Mouse (Mus musculus) large intestine, adult 2 months (tissue): ENCODE measurements at regions not wholly inside any gene's neighbourhood (a gene's known extent, or its start where the extent isn't known, plus 50 kb on each side); places are given as distances from the start of the nearest gene placed in this dataset.

Experiments used
- DNase-seq: peaks from one replicate; pipeline ENCODE4 v3.0.0-alpha.2; 2012; ENCODE audit warnings: low read depth, low spot score
- WGBS: fragments of 180-500 bp; shearing (Covaris S2); methylation state at CpG from one replicate; pipeline ENCODE4 v1.1.7; 2018; 5-methylcytosine and 5-hydroxymethylcytosine counted together

DNA sequence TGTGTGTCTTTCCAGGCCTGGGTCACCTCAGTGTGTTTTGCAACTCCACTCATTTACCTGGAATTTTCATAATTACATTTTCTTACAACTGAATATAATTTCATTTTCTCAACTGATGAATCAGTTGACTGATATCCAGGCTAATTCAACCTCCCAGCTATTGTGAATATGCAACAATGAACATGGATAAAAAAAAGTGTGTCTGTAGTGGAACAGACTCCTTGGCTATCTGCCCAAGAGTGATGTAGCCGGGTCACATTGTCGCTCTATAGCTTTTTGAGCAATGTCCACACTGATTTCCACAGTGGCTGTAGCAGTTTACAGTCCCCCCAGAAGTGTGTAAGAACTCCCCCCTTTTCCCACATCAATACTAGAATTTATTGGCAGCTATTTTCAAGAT, 162.4 kb downstream of the Gm19935 start:
- no peak for DNase-seq
- 85% methylated on average over 2 of the region's 2 CpGs for WGBS

DNA sequence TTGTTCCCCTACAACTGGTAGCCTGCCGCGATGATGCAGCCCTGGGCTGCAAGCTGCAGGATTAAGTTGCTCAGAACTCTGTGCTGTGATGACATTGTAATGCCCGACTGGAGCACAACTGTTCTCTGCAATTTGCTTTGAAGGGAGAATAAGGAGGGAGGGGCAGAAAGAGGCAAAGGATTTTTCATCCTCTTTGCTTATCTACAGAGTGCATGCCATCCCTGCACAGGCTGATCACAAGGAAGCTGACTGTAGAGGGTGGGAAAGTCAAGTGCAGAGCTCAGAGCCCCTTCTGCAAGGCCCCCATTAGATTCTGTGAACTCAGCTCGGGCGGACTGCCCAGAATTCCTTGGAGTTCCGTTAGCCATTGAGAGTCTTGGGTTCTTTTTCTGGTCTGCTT, 174.8 kb downstream of the Gm19935 start:
- WGBS, result 61% methylated on average over 6 of the region's 6 CpGs
- DNase-seq, result no peak

DNA sequence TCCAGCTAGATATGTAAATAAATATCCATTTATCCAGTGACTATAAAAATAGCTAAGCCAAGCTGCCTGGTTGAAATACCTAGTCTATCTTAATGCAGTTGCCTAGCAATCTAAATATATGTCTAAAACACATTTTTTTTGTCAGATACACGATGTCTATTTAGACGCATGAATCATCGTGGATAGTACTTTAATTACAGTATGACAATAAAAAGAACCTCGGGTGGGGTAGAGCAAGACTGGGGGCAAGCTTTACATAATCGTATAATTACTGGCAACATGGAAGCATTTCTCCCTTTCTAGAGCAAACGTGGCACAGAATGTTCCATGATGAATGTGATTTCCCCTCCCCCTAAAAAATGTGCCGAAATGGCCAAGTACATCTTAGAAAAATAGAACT, 180.4 kb downstream of the Gm19935 start:
- WGBS, result 36% methylated on average over 7 of the region's 7 CpGs
- no peak for DNase-seq

DNA sequence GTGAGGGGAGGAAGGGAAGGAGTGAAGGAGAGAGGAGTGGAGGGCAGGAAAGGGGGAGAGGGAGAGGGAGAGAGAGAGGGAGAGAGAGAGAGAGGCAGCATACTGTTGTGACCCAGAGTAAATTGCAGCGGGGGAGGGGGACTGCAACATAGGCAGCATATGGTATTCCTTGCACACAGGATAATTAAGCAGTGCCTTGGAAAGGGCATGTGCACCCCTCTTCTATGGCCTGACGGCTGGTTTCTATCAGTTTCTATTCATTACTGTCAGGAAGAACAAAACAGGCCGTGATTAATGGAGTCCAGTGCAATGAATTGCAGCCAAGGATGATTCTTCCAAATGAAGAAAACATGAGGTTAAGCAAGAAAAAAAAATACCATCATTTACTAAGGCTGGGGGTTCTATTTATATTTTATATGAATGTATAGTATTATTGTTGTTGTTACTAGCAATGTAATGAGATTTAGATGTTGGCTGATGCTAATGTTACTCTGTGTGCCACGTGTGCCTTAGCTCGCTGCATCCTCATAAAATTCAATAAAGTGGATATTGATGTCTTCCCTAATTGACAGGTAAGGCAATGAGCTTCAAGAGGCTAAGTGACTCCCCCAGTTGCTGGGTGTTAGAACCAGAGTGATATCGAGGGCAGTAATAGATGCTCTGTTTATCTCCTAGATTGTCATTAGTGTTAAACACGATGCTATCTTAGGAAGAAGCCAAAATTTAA, 181.3 kb downstream of the Gm19935 start:
- no peak for DNase-seq
- 75% methylated on average over 7 of the region's 7 CpGs for WGBS

DNA sequence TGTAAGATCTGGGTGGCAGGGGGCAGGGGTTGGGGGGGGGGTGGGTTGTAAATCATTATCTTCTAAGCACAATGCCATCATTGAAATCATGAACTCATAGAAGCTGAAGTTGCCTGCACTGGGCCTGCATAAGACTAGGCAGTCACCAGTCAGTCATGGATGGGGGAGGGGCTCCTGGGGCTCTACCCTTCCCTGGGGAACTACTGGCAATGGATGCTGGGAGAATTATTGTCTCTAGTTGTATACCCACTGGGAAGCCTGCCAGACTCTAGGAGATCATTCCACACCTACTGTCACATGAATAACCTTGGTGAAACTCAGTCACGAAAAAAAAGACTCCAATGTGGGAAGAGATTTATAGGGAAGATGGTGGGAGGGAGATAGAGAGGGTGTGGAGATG, 186.4 kb downstream of the Gm19935 start:
- WGBS, result 36% methylated on average over 1 of the region's 1 CpGs
- no peak for DNase-seq

DNA sequence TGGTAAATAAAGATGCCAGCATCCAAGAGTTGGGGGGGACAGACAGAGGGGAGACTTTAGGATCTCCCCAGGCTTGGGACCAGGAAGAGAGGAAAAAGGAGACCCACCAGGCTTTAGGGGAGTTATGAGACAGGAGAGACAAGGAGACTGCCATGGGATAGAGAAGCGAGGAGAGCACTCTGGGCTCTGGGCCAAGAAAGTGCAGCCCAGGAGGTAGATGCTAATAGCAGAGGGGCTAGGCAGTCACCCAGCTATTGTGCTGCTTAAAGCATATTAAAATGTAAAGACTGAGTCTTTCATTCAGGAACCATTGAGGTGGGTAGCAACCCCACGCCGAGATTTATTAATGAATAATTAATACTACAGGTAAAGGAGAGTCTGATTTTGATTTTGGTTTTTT, 208.8 kb downstream of the Gm19935 start:
- 75% methylated on average over 3 of the region's 3 CpGs for WGBS
- DNase-seq, result no peak

DNA sequence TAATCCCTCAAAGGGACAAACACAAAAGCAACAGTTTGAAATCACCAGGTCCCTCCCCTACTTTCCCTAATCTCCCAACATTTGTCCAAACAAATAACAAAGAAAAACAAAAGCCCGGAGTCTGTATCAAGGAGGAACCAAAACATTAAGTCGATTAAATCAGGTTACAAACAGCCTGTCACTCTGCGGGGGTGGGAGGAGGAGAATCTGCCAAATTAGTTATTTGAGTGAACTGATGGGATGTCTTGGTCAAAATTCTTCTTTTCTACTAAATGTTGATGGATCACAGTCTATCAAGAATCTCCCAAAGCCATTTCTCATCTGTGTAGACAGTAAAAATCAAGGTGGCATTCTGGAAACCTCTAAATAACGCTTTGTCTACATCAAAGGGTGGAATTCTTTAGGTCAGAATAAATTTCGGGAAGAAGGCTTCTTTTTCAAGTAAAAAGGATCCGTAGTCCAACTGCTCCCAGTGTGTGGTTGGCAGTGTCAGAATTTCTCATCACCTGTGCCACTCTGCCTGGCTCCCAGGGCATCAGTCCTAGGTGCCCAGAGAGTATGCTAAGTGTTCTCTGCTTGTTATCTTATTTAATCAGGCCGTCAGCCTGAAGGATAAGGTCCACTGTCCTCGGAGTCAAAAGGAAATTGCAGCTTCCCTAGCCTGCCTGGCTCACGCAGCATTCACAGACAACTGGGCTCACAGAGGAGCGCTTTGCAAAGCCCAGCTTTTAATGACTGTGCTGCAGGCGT, 216.1 kb downstream of the Gm19935 start:
- WGBS, result 34% methylated on average over 11 of the region's 11 CpGs

DNA sequence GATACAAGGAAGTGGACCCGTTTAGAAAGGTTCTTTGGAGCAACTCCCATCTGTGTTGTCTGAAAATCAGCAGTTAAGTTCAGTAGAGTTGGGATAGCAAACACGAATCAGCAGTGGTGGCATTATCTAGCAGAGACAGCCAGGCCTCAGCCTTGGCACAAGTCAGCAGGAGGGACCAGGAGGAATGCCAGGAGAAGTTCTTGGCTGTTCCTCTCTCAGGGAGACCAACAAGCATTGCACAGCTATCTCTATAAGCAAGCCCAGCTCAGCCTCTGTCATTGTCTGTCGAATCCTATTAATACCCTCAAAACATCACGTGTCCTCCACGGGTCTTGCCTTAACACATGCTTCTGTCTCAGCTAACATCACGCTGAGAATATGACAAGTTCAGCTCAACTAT, 219.8 kb downstream of the Gm19935 start:
- WGBS, result 78% methylated on average over 6 of the region's 6 CpGs
- DNase-seq, result no peak

More for the DNA sequence above, 216.1 kb downstream of the Gm19935 start:
- DNase-seq, result no peak

DNA sequence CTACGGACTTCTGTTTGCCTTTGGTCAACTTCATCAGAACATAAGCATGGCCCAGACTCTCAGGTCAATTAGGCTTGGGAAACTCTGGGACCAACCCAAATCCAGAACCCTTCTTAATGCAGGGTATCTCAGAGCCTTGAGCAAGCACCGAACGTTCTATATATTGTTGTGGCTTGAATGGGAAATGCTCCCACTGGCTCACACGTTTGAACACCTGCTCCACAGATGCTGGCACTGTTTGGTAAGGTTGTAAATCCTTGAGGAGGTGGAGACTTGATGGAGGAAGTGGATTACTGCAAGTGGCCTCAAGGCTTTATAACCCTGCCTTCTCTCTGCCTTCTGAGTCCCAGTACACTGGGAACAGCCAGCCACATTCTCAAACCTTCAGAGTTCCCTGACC, 231.3 kb upstream of the Tox3 start:
- DNase-seq, result no peak
- WGBS, result 59% methylated on average over 4 of the region's 4 CpGs

DNA sequence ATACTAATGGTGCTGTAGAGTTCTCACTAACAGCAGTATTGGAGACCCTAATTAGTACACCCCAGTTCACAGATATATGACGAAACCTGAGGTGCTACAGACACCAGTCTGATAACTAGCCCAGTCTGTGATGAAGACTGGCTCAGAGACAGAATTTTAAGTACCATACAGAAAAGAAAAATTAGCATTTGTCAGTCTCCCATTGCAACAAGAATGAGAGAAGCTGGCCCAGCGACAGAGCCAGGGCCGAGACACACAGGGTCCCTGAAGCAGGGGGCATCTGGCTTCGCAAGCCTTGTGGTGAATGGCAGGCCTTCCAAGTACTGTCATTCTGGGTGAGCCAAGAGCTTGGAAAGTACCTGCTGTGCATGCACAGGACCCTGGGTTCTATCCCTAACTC, 228.8 kb upstream of the Tox3 start:
- DNase-seq, result no peak
- 91% methylated on average over 4 of the region's 4 CpGs for WGBS

DNA sequence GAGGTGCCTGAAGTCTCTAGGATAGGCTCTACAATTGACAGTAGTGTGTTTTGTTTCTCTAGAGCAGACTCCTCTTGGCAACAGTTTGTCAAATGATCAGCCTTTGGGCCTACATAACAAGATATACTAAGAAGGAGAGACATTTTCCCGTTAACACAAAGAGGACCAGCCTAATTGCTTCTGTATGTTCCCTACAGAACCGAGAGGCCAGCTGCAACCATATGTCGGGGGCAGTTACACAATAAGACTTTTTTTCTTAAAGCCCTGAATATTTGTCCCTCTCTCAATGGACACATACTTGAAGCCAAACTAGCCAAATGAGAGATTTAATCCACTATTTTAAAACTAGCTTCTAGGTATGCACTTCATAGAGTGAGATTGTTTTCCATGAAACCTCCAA, 226.5 kb upstream of the Tox3 start:
- DNase-seq, result no peak
- 86% methylated on average over 3 of the region's 3 CpGs for WGBS

DNA sequence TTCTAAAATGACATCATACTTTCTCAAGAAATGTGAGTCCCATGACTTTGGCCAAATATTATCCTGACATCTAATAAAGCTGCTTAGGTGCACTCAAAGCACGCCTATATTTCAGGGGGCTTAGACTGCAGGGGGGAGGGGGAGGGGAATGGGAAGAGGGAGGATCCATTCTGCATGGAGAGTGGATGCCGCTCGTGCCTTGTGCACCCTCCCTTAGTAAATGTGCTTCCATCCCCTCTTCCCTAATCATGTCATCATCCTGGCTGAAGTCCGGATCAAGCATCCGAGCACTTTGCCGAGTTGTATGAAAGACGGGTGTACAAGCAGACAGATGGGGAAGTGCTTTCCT, 207.9 kb upstream of the Tox3 start:
- DNase-seq, result no peak
- WGBS, result 86% methylated on average over 7 of the region's 7 CpGs

DNA sequence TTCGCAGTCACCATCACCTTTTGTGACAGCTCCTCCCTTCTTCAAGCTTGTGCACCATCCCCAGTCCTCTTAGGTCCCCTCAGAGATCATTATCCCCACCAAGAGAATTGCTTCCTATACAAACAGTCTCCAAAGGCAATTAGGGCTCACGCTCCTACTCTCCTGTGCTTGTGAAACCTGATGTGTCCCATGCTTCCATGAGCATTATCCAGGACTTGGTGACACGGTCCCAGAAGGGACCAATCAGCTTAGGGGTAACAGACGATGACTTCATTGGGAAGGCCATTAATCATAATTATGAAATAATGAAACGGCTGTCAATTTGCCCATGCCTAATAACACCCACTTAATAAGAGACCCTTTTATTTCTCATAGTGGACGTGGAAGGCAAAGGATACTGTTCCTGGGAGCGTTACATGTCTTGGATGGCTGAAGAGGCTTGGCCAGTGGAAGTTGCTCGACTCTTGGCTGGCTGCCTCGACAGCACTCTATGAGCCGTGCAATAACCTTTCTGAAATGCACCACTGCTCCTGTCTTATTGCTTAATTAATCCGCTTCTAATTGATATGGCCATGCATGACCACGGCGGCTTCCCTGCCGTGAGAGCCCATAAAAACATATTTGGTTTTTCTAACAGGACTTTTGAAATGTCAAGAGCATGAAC, 207.4 kb upstream of the Tox3 start:
- DNase-seq, result no peak
- WGBS, result 74% methylated on average over 14 of the region's 14 CpGs

DNA sequence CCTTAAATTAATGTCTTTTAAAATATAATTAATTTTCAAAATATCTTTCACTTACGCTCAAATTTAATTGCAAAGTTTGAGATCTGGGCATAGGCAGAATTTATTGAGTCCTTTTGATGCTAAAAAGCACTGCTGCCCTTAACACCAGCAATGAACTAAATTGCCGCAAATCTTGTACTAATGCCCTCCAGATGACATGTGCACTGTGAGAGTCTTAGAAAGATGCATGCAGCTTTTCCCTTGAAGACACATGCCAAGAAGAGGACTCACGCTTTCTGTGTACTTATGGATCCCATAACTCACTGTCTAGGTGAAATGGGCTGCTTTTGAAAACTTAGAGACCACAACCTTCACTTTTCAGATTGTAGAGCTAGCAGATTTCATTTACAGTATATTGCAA, 199.1 kb upstream of the Tox3 start:
- no peak for DNase-seq
- WGBS, result 75% methylated on average over 3 of the region's 3 CpGs

DNA sequence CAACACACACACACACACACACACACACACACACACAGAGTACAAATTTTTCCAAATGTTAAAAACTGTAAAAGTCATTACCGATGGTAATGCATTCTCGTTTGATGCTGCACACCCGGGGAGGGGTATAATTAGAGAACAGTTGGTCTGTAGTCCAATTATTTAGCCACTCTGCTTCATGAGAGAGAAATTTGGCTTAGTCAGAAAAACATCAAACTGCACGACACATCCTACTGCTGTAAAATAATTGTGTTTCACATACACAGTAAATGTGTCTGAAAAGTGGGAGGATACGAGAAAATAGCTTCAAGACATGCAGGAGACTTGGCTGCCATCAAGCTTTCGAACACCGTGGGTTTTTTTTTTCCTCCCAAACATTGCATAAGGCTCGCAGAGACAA, 194.5 kb upstream of the Tox3 start:
- WGBS, result 55% methylated on average over 8 of the region's 8 CpGs
- no peak for DNase-seq

DNA sequence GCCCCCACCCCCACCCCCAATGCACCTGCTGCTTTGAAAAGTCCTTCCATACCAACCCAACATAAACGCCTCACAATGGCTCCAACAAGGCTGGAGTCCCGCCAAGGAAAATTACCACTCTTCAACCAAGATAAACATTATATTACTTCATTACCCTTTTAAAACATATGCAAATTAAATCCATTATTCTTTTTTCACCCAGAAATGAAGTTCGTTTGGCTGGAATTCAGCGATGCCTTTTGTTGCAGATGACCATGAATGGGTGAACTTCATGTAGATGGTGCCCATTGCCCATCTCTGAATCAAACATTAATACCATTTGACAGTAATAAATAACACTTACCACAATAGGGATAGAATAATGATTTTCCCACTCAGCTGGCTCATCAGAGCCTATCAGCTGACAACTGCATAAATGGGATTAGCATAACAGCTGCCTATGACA, 188.1 kb upstream of the Tox3 start:
- no peak for DNase-seq
- WGBS, result 79% methylated on average over 4 of the region's 4 CpGs

DNA sequence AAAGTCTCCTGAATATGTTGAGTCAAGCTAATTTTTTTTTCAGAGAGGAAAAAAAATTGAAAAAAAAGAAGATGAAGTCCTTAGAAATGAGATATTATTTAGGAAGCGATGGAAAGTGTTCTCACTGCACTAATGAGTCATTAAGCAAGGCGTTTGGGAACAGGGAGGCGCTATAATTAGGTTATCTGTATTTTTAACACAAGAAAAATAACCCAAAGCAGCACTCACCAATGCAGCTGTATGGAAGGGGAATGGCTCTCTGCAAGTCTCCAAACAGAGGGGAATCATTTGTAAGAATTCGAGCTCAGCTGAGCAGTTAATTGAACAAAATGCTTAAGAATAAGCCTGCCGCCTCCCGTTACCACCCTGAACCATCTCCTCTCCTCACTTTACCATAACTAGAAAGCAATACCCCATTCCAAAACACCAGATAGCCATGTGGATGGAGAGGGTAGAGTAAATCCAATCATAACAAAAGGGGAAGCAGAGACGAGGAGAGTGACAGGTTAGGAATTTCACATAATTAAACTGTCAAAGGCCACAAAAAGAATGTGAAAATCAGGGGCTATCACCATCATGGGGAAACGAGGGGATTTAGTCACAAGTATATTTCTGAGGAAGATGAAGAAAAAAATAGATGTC, 187.5 kb upstream of the Tox3 start:
- no peak for DNase-seq
- WGBS, result 72% methylated on average over 8 of the region's 8 CpGs

DNA sequence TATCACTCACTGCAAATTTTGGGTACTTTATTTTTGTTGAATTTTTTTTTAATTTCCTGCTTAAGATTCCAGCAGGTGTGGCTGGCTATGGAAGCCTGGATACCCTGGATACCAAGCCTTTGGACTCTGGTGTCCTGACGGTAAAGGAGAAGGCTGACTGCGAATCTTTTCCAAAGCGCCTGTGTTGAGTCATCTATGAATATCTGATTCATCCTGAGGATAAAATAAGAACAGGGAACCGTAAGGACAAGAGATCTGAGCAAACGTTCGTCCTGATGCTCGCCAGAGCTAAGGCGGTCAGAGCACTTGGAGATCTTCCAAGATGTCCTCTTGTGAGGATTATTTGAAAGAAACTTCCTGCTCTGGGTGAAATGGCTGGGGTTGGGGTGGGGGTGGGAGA, 173.2 kb upstream of the Tox3 start:
- WGBS, result 55% methylated on average over 8 of the region's 8 CpGs
- DNase-seq, result no peak

DNA sequence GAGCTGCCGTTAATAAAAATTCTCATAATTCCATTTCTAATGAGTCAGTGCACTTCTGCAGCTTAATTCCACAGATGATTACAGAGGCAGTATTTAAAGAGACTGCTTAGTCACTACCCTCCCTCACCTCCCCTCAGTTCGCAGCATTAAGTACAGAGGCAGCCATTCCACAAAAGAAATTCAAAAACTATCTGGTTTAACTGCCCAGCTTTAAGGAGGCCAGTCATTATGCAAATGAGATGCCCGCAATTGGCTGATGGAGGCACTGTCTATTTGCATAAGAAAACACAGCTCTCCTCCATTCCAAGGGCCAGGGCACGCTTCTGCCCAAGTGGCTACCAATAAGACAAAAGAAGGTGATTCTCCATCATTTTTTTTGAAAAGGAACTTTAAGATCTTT, 172.0 kb upstream of the Tox3 start:
- no peak for DNase-seq

DNA sequence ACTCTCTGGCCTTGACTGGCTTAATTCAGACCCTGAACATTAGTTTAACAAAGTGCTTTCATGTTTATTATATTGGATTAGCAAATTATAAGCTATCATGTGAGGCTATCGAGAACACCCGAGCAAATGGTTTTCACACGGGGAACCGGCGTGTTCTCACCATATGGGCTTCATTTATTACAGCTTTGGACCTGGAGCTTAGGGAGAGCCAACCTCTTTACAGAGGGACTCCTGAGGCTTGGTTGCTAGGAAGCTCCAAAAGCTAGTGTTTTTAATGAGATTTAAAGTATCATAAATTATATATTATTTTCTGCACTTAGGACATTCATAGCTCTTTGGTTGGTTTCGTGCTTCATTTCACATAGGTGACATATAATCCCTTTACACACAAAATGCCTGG, 171.4 kb upstream of the Tox3 start:
- no peak for DNase-seq
- 82% methylated on average over 6 of the region's 6 CpGs for WGBS

More for the DNA sequence above, 172.0 kb upstream of the Tox3 start:
- WGBS, result 37% methylated on average over 4 of the region's 4 CpGs

DNA sequence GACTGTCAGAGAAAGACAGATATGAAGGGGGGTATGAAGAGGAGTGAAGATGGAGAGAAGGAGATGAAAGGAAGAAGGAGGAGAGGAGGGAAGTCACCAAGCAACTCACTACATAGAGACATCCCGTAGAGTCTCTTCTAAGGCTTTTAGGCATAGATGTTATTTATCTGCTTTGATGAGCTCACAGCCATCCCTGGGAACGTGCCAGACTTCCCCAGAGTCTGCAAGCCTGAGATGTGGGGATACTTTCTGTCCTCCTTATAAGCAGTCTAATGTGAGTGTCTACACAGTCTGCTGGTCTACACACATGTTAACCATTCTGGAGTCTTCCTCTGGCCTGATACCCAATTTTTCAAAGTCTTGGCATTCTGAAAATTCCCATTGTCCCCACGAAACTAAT, 166.0 kb upstream of the Tox3 start:
- no peak for DNase-seq
- WGBS, result 60% methylated on average over 3 of the region's 3 CpGs
